ENCODE assay signal across 1 mouse cellular context in genomic region chr6:48674291-48675058, GRCm38 (mm10).
TF ChIP-seq lines count a peak whose summit lies in the region.

No protein-coding gene starts in this region.

TF ChIP-seq in CH12.LX, 34 proteins besides CTCF, POLR2A, EP300 and RAD21:
- TF ChIP-seq MYC (IDR thresholded peaks at IDR 0.05; ENCODE audit: low read depth, low read length) (0 out of 2 replicates have a peak, but pooled peaks have one; percentile 20), TBP (conservative IDR thresholded peaks at IDR 0.05; ENCODE audit: low read depth, low read length) (peak; percentile 74; the same call in 1 of the 2 replicates), ZNF384 (IDR thresholded peaks at IDR 0.05; ENCODE audit: low read depth, low read length) (peak; percentile 97), SIN3A (IDR thresholded peaks at IDR 0.05; ENCODE audit: low read length) (peak; percentile 11; the same call in 1 of the 2 replicates), ETS1 (conservative IDR thresholded peaks at IDR 0.05; ENCODE audit: low read depth, low read length) (peak; percentile 38; the same call in 1 of the 2 replicates), NELFE (IDR thresholded peaks at IDR 0.05; ENCODE audit: low read depth, low read length) (0 out of 2 replicates have a peak, but pooled peaks have one; percentile 41), MAX (IDR thresholded peaks at IDR 0.05; ENCODE audit: low read length) (no peak), MXI1 (IDR thresholded peaks at IDR 0.05; ENCODE audit: low read depth, low read length) (no peak), HCFC1 (IDR thresholded peaks at IDR 0.05; ENCODE audit: low read depth, low read length) (peak; percentile 36)
